Mouse (Mus musculus) liver, postnatal 0 days (tissue): ENCODE results near the gene Eapp.

Experiments used
- CTCF ChIP-seq: sonication (generic); IDR thresholded peaks from 2 replicates; pipeline ENCODE4 v1.5.1; 2016; ENCODE audit warnings: antibody characterized with exemption, low read depth
- EP300 ChIP-seq: IDR thresholded peaks from 2 replicates; pipeline ENCODE4 v1.6.1; 2016; ENCODE audit warnings: antibody characterized with exemption, low read depth, mild to moderate bottlenecking

- TF ChIP-seq CTCF (no peak), EP300 (no peak)
Measured at GRCm38 (mm10) chr12:54651158-54651557, 44.5 kb downstream of the Eapp start.
